Mouse (Mus musculus): ENCODE measurements around the gene Tmem247. TPM values are rescaled to one million over a fixed set of nuclear protein-coding genes. Genes with fewer than 3 reads are reported as not detected.

Tmem247 gene
- polyA plus RNA-seq, 1 experiment from 2014 or later = not detected

- 76% methylated on average over 10 of the region's 10 CpGs for WGBS
- Histone ChIP-seq H3K27ac (no peak overlapping the region), H3K9me3 (no peaks in the 10 kb centered on the region), H3K4me2 (no peak overlapping the region), H3K9ac (no peak overlapping the region), H3K36me3 (peaks cover 4% of the 10 kb centered on the region; the same call in 1 of the 2 replicates), H3K4me3 (replicated peaks) (no peak overlapping the region), H3K4me1 (peaks cover 22% of the 10 kb centered on the region), H3K27me3 (replicated peaks) (no peaks in the 10 kb centered on the region)
- ATAC-seq (ENCODE audit: insufficient read depth, low FRiP score, low read depth) = no peak
Observed at GRCm38 (mm10) chr17:86966040-86966439, 48.9 kb downstream of the Tmem247 start.

DNA sequence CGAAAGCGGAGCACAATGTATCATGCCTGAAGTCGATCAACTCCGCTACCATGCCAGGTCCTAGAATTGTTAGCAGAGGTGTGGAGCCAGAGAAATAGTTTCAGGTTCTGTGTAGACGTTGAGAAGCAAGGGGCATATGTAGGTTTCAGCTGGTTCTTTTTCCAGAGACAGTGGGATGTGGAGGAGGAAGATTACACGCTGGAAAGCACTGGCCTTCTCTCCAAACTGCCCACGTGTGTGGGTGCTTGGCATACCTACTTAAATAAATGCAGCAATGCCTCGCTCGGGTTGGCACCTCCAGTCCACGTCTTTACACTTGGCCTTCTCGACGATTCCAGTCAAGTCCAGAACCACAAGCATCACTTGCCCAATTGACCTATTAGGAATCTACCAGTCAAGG, 49.9 kb downstream of the Tmem247 start:
- H3K4me1 ChIP-seq = peaks cover 18% of the 10 kb centered on the region
- H3K9ac ChIP-seq = no peak overlapping the region
- H3K4me2 ChIP-seq = no peak overlapping the region
- H3K4me3 ChIP-seq (replicated peaks) = no peak overlapping the region
- no peak for ATAC-seq (ENCODE audit: insufficient read depth, low FRiP score, low read depth)
- H3K27ac ChIP-seq = no peak overlapping the region
- H3K9me3 ChIP-seq = no peaks in the 10 kb centered on the region
- 89% methylated on average over 12 of the region's 12 CpGs for WGBS
- peaks cover 4% of the 10 kb centered on the region; the same call in 1 of the 2 replicates for H3K36me3 ChIP-seq
- H3K27me3 ChIP-seq (replicated peaks) = no peaks in the 10 kb centered on the region

GRCm38 (mm10) chr17:86967536-86968525, 50.7 kb downstream of the Tmem247 start:
- 76% methylated on average over 10 of the region's 10 CpGs for WGBS
- ATAC-seq (ENCODE audit: insufficient read depth, low FRiP score, low read depth) = no peak

DNA sequence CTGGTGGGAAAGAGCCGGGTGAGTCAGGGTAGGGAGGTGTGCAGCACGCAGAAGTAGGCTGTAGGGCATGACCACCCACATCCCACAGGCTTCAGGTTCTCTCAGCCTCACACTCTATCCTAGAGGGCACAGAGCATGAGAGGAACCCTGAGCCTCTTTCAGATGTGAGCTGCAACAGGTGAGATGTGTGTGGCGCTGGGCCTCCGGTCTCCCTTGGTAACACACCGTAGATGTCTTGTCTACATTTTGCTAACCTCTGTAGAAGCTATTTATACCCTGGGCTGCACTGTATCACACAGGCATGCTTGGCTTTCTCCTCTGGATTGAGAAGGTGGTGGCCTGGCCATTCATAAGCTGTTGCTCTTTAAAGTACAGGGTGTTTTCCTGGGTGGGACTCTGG, 51.4 kb downstream of the Tmem247 start:
- no peaks in the 10 kb centered on the region for H3K9me3 ChIP-seq
- whole genome bisulfite sequencing = 90% methylated on average over 5 of the region's 5 CpGs
- H3K9ac ChIP-seq = no peak overlapping the region
- peaks cover 16% of the 10 kb centered on the region for H3K4me1 ChIP-seq
- H3K36me3 ChIP-seq = peaks cover 4% of the 10 kb centered on the region; the same call in 1 of the 2 replicates
- H3K4me3 ChIP-seq (replicated peaks) = no peak overlapping the region
- no peak for ATAC-seq (ENCODE audit: insufficient read depth, low FRiP score, low read depth)
- H3K4me2 ChIP-seq = no peak overlapping the region
- H3K27ac ChIP-seq = no peak overlapping the region
- no peaks in the 10 kb centered on the region for H3K27me3 ChIP-seq (replicated peaks)

More at GRCm38 (mm10) chr17:86967536-86968525, 50.7 kb downstream of the Tmem247 start:
- Histone ChIP-seq H3K36me3 (peaks cover 4% of the 10 kb centered on the region; the same call in 1 of the 2 replicates), H3K27ac (no peak overlapping the region), H3K4me1 (peaks cover 16% of the 10 kb centered on the region), H3K4me2 (no peak overlapping the region), H3K9me3 (no peaks in the 10 kb centered on the region), H3K27me3 (replicated peaks) (no peaks in the 10 kb centered on the region), H3K9ac (no peak overlapping the region), H3K4me3 (replicated peaks) (no peak overlapping the region)

DNA sequence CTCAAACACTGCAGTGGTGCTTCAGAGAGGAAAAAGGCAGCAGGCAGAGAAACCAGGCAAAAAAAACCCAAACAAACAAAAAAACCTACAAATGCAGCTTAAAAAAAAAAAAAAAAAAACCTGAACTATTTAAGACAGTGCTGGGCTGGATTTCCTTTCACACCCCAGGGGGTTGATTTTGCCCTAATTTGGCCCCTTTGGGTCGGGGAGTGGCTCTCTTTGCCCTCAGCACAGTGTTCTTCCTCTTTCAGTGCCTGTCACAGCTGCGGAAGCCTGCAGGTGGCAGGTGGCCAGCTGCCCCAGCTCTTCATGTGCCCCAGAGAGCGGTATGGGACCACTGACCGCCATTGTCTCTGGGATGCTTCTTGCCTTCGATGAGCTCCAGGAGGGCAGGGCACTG, 52.4 kb downstream of the Tmem247 start:
- H3K36me3 ChIP-seq = peaks cover 4% of the 10 kb centered on the region; the same call in 1 of the 2 replicates
- 71% methylated on average over 5 of the region's 5 CpGs for WGBS

GRCm38 (mm10) chr17:86970026-86970750, 53.0 kb downstream of the Tmem247 start:
- Histone ChIP-seq H3K4me1 (peaks cover 6% of the 10 kb centered on the region), H3K9me3 (no peaks in the 10 kb centered on the region), H3K27ac (no peak overlapping the region), H3K9ac (no peak overlapping the region), H3K4me2 (no peak overlapping the region), H3K27me3 (replicated peaks) (no peaks in the 10 kb centered on the region), H3K4me3 (replicated peaks) (no peak overlapping the region), H3K36me3 (peaks cover 4% of the 10 kb centered on the region; the same call in 1 of the 2 replicates)
- ATAC-seq (ENCODE audit: insufficient read depth, low FRiP score, low read depth) = no peak
- WGBS = 91% methylated on average over 15 of the region's 15 CpGs

More for the DNA sequence above, 52.4 kb downstream of the Tmem247 start:
- H3K4me1 ChIP-seq = peaks cover 12% of the 10 kb centered on the region
- H3K9ac ChIP-seq = no peak overlapping the region
- H3K27me3 ChIP-seq (replicated peaks) = no peaks in the 10 kb centered on the region
- H3K9me3 ChIP-seq = no peaks in the 10 kb centered on the region
- ATAC-seq (ENCODE audit: insufficient read depth, low FRiP score, low read depth) = no peak
- H3K27ac ChIP-seq = no peak overlapping the region
- no peak overlapping the region for H3K4me2 ChIP-seq
- H3K4me3 ChIP-seq (replicated peaks) = no peak overlapping the region

DNA sequence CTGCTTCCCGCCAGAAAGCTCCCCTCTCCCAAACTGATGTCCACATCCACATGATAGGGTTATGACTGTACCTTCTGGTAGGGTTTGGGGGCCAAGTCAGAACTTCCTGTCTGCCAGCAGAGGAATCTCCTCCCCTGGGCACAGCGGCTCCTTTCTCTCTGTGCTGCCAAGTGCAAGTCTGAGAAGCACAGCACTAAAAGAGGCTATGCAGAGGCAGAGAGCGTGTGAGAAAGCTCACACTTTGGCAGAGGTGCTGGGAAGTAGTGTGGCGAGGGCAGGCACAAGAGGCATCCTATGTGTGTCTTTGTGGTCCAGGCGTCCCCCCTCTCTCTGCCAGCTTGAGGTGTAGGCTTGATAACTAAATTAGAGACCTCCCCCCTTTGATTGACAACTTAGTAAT, 53.9 kb downstream of the Tmem247 start:
- Histone ChIP-seq H3K4me1 (peaks cover 4% of the 10 kb centered on the region; the same call in 1 of the 2 replicates), H3K9ac (no peak overlapping the region), H3K27me3 (replicated peaks) (no peaks in the 10 kb centered on the region), H3K27ac (no peak overlapping the region), H3K36me3 (peaks cover 4% of the 10 kb centered on the region; the same call in 1 of the 2 replicates), H3K4me2 (no peak overlapping the region), H3K9me3 (no peaks in the 10 kb centered on the region), H3K4me3 (replicated peaks) (no peak overlapping the region)
- no peak for ATAC-seq (ENCODE audit: insufficient read depth, low FRiP score, low read depth)
- 80% methylated on average over 5 of the region's 5 CpGs for WGBS

DNA sequence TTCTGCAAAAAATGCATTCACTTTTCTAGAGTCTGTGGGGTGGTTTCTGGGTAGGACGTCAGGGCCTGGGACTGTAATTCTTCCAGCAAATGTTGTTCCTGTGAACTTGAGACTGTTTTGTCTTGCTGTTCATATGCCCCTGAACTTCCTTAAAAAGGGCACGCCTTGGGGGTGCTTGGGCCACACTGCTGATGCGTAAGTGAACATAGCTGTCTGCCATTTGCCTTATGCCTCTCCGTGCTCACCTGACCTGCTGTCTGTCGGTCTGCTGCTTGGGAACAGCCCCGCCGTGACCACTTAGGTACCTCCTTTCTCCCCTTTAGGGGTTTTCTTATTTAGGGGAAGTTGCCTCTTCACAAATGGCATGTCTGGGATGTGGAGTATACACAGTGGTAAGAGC, 54.7 kb downstream of the Tmem247 start:
- no peak overlapping the region for H3K9ac ChIP-seq
- 87% methylated on average over 7 of the region's 7 CpGs for WGBS
- no peak overlapping the region for H3K4me3 ChIP-seq (replicated peaks)
- peaks cover 4% of the 10 kb centered on the region; the same call in 1 of the 2 replicates for H3K36me3 ChIP-seq
- H3K9me3 ChIP-seq = no peaks in the 10 kb centered on the region
- ATAC-seq (ENCODE audit: insufficient read depth, low FRiP score, low read depth) = no peak
- no peaks in the 10 kb centered on the region for H3K27me3 ChIP-seq (replicated peaks)
- no peak overlapping the region for H3K27ac ChIP-seq
- no peak overlapping the region for H3K4me2 ChIP-seq
- H3K4me1 ChIP-seq = peaks cover 4% of the 10 kb centered on the region; the same call in 1 of the 2 replicates

Other genes starting within 250 kb of the Tmem247 start
- gene Epas1, start 163.6 kb upstream of the Tmem247 start, polyA plus RNA-seq (2015; fragmentation: Nextera tagmentation; extraction: Ambion mirVana) = 4.2 and 5.1 TPM in 2 replicates
- gene Atp6v1e2, start 30.5 kb downstream of the Tmem247 start, polyA plus RNA-seq (2015; fragmentation: Nextera tagmentation; extraction: Ambion mirVana) = 0.13 TPM in 1 of 2 replicates, not detected in the other
- gene Rhoq, start 45.7 kb downstream of the Tmem247 start, polyA plus RNA-seq (2015; fragmentation: Nextera tagmentation; extraction: Ambion mirVana) = 13.9 TPM in 2 replicates
- 61.1 and 64.4 TPM in 2 replicates for gene Pigf, start 108.1 kb downstream of the Tmem247 start, polyA plus RNA-seq (2015; fragmentation: Nextera tagmentation; extraction: Ambion mirVana)
- 120 and 127 TPM in 2 replicates for gene Cript, start 108.2 kb downstream of the Tmem247 start, polyA plus RNA-seq (2015; fragmentation: Nextera tagmentation; extraction: Ambion mirVana)
- 11.5 and 12.2 TPM in 2 replicates for gene Socs5, start 190.3 kb downstream of the Tmem247 start, polyA plus RNA-seq (2015; fragmentation: Nextera tagmentation; extraction: Ambion mirVana)